Mouse (Mus musculus) midbrain, embryonic 13.5 days (tissue): ENCODE results near the gene Fam124a. TPM values are rescaled to one million over a fixed set of nuclear protein-coding genes. Genes with fewer than 3 reads are reported as not detected.

Experiments used
- ATAC-seq: fragments of 200-750 bp; cut with Nextera tagmentation; 2 replicates; pipeline ENCODE4 v1.8.0; 2017; ENCODE audit warnings: mild to moderate bottlenecking, moderate TSS enrichment, moderate library complexity
- H3K27ac ChIP-seq: fragments of 300-500 bp; sonication (generic); 2 replicates; pipeline ENCODE4 v1.5.1; 2015; ENCODE audit warnings: inconsistent platforms, mild to moderate bottlenecking, moderate library complexity
- H3K27me3 ChIP-seq: fragments of 300-500 bp; sonication (generic); 2 replicates; pipeline ENCODE4 v1.6.1; 2015; ENCODE audit warnings: mild to moderate bottlenecking, inconsistent platforms
- H3K36me3 ChIP-seq: fragments of 300-500 bp; sonication (generic); 2 replicates; pipeline ENCODE4 v1.6.1; 2015; ENCODE audit warnings: mild to moderate bottlenecking, inconsistent platforms
- H3K4me1 ChIP-seq: fragments of 300-500 bp; sonication (generic); replicated peaks from 2 replicates; pipeline ENCODE4 v1.6.1; 2015; ENCODE audit warnings: inconsistent platforms
- H3K4me2 ChIP-seq: fragments of 300-500 bp; sonication (generic); replicated peaks from 2 replicates; pipeline ENCODE4 v1.6.1; 2015; ENCODE audit warnings: moderate library complexity, mild to moderate bottlenecking, inconsistent platforms
- H3K4me3 ChIP-seq: fragments of 300-500 bp; sonication (generic); replicated peaks from 2 replicates; pipeline ENCODE4 v1.5.1; 2015; ENCODE audit warnings: mild to moderate bottlenecking, inconsistent platforms
- H3K9ac ChIP-seq: fragments of 300-500 bp; sonication (generic); replicated peaks from 2 replicates; pipeline ENCODE4 v1.6.1; 2015; ENCODE audit warnings: mild to moderate bottlenecking, inconsistent platforms
- H3K9me3 ChIP-seq: fragments of 300-500 bp; sonication (generic); 2 replicates; pipeline ENCODE4 v1.6.1; 2016; ENCODE audit warnings: mild to moderate bottlenecking, inconsistent platforms
- whole genome bisulfite sequencing: fragments of 180-500 bp; shearing (Covaris S2); methylation state at CpG from one replicate; pipeline ENCODE4 v1.1.7; 2015; 5-methylcytosine and 5-hydroxymethylcytosine counted together
- polyA plus RNA-seq: library from polyadenylated mRNA; unstranded; fragments of >200 nt; fragmentation: Nextera tagmentation; extraction: Ambion mirVana; gene quantifications from 2 replicates; pipeline ENCODE4 v1.2.1, GENCODE M21; 2015

Gene Fam124a
- polyA plus RNA-seq, result 19.2 and 22.1 TPM in 2 replicates

GRCm38 (mm10) chr14:62555309-62555829, at the start of gene Fam124a:
Fam124a (plus strand) TSS chr14:62555737.
- H3K27me3 ChIP-seq, result peaks cover 12% of the 10 kb centered on the region
- peak within 1 kb of the TSS; percentile 80 for H3K9ac ChIP-seq
- ATAC-seq, result peak; percentile 96
- H3K9me3 ChIP-seq, result no peaks in the 10 kb centered on the region
- H3K4me3 ChIP-seq, result peak within 1 kb of the TSS; percentile 74
- WGBS, result under 1% methylated on average over 51 of the region's 51 CpGs
- peak within 1 kb of the TSS; percentile 83 for H3K4me2 ChIP-seq
- H3K36me3 ChIP-seq, result no peaks in the 10 kb centered on the region
- peak within 1 kb of the TSS; percentile 73 for H3K27ac ChIP-seq
- H3K4me1 ChIP-seq, result peaks cover 23% of the 10 kb centered on the region

GRCm38 (mm10) chr14:62506261-62506660, 49.3 kb upstream of the Fam124a start:
- no peak overlapping the region for H3K4me3 ChIP-seq
- no peaks in the 10 kb centered on the region for H3K9me3 ChIP-seq
- no peak overlapping the region for H3K27ac ChIP-seq

GRCm38 (mm10) chr14:62509350-62509749, 46.2 kb upstream of the Fam124a start:
- ATAC-seq, result no peak
- WGBS, result 52% methylated on average over 3 of the region's 3 CpGs
- H3K4me2 ChIP-seq, result no peak overlapping the region

More at GRCm38 (mm10) chr14:62506261-62506660, 49.3 kb upstream of the Fam124a start:
- no peak for ATAC-seq
- 85% methylated on average over 3 of the region's 3 CpGs for WGBS
- H3K4me1 ChIP-seq, result no peaks in the 10 kb centered on the region
- H3K27me3 ChIP-seq, result no peaks in the 10 kb centered on the region
- H3K9ac ChIP-seq, result no peak overlapping the region
- H3K4me2 ChIP-seq, result no peak overlapping the region
- H3K36me3 ChIP-seq, result no peaks in the 10 kb centered on the region

GRCm38 (mm10) chr14:62512845-62513244, 42.7 kb upstream of the Fam124a start:
- no peak overlapping the region for H3K27ac ChIP-seq
- no peaks in the 10 kb centered on the region for H3K36me3 ChIP-seq
- no peak for ATAC-seq
- H3K4me3 ChIP-seq, result no peak overlapping the region
- H3K4me1 ChIP-seq, result peaks cover 5% of the 10 kb centered on the region; the same call in 1 of the 2 replicates
- no peak overlapping the region for H3K4me2 ChIP-seq
- H3K9me3 ChIP-seq, result no peaks in the 10 kb centered on the region
- no peaks in the 10 kb centered on the region for H3K27me3 ChIP-seq
- no peak overlapping the region for H3K9ac ChIP-seq
- 56% methylated on average over 1 of the region's 1 CpGs for WGBS

More at GRCm38 (mm10) chr14:62509350-62509749, 46.2 kb upstream of the Fam124a start:
- Histone ChIP-seq H3K27me3 (no peaks in the 10 kb centered on the region), H3K27ac (no peak overlapping the region), H3K4me1 (peaks cover 5% of the 10 kb centered on the region; the same call in 1 of the 2 replicates), H3K36me3 (no peaks in the 10 kb centered on the region), H3K9me3 (no peaks in the 10 kb centered on the region), H3K9ac (no peak overlapping the region), H3K4me3 (no peak overlapping the region)

- H3K4me3 ChIP-seq, result no peak overlapping the region
- H3K27ac ChIP-seq, result no peak overlapping the region
- no peaks in the 10 kb centered on the region for H3K36me3 ChIP-seq
- 66% methylated on average over 2 of the region's 2 CpGs for WGBS
- no peak for ATAC-seq
- H3K4me2 ChIP-seq, result no peak overlapping the region
- H3K9ac ChIP-seq, result no peak overlapping the region
- H3K9me3 ChIP-seq, result no peaks in the 10 kb centered on the region
- H3K27me3 ChIP-seq, result no peaks in the 10 kb centered on the region
- no peaks in the 10 kb centered on the region for H3K4me1 ChIP-seq
Observed at GRCm38 (mm10) chr14:62530951-62531350, 24.6 kb upstream of the Fam124a start.

- Histone ChIP-seq H3K36me3 (no peaks in the 10 kb centered on the region), H3K4me3 (no peak overlapping the region), H3K4me2 (no peak overlapping the region), H3K9ac (no peak overlapping the region), H3K27ac (no peak overlapping the region), H3K9me3 (no peaks in the 10 kb centered on the region), H3K4me1 (no peaks in the 10 kb centered on the region), H3K27me3 (no peaks in the 10 kb centered on the region)
- no peak for ATAC-seq
- WGBS, result 58% methylated on average over 5 of the region's 5 CpGs
Observed at GRCm38 (mm10) chr14:62536127-62536526, 19.4 kb upstream of the Fam124a start.

- no peaks in the 10 kb centered on the region for H3K4me1 ChIP-seq
- H3K36me3 ChIP-seq, result no peaks in the 10 kb centered on the region
- ATAC-seq, result no peak
- no peak overlapping the region for H3K4me2 ChIP-seq
- no peaks in the 10 kb centered on the region for H3K9me3 ChIP-seq
- H3K27me3 ChIP-seq, result no peaks in the 10 kb centered on the region
- H3K27ac ChIP-seq, result no peak overlapping the region
- H3K4me3 ChIP-seq, result no peak overlapping the region
- H3K9ac ChIP-seq, result no peak overlapping the region
- 87% methylated on average over 5 of the region's 5 CpGs for WGBS
Observed at GRCm38 (mm10) chr14:62536988-62537387, 18.5 kb upstream of the Fam124a start.

- no peak overlapping the region for H3K4me3 ChIP-seq
- no peak overlapping the region for H3K9ac ChIP-seq
- ATAC-seq, result no peak
- no peaks in the 10 kb centered on the region for H3K36me3 ChIP-seq
- no peaks in the 10 kb centered on the region for H3K27me3 ChIP-seq
- no peaks in the 10 kb centered on the region for H3K4me1 ChIP-seq
- no peak overlapping the region for H3K27ac ChIP-seq
- 79% methylated on average over 3 of the region's 3 CpGs for WGBS
- H3K4me2 ChIP-seq, result no peak overlapping the region
- no peaks in the 10 kb centered on the region for H3K9me3 ChIP-seq
Observed at GRCm38 (mm10) chr14:62539834-62540233, 15.7 kb upstream of the Fam124a start.

- no peak overlapping the region for H3K4me3 ChIP-seq
- H3K4me1 ChIP-seq, result no peaks in the 10 kb centered on the region
- no peaks in the 10 kb centered on the region for H3K9me3 ChIP-seq
- H3K27me3 ChIP-seq, result no peaks in the 10 kb centered on the region
- no peak overlapping the region for H3K9ac ChIP-seq
- no peak overlapping the region for H3K4me2 ChIP-seq
- no peak for ATAC-seq
- H3K27ac ChIP-seq, result no peak overlapping the region
- WGBS, result 94% methylated on average over 1 of the region's 1 CpGs
- H3K36me3 ChIP-seq, result no peaks in the 10 kb centered on the region
Observed at GRCm38 (mm10) chr14:62541751-62542150, 13.8 kb upstream of the Fam124a start.

GRCm38 (mm10) chr14:62546296-62546695, 9.2 kb upstream of the Fam124a start:
- ATAC-seq, result no peak
- no peak overlapping the region for H3K4me2 ChIP-seq
- WGBS, result 89% methylated on average over 6 of the region's 6 CpGs
- H3K4me3 ChIP-seq, result no peak overlapping the region
- no peaks in the 10 kb centered on the region for H3K36me3 ChIP-seq
- no peak overlapping the region for H3K27ac ChIP-seq
- no peak overlapping the region for H3K9ac ChIP-seq
- H3K4me1 ChIP-seq, result peaks cover 5% of the 10 kb centered on the region; the same call in 1 of the 2 replicates
- no peaks in the 10 kb centered on the region for H3K9me3 ChIP-seq
- H3K27me3 ChIP-seq, result no peaks in the 10 kb centered on the region

GRCm38 (mm10) chr14:62546746-62547145, 8.8 kb upstream of the Fam124a start:
- Histone ChIP-seq H3K9me3 (no peaks in the 10 kb centered on the region), H3K4me3 (no peak overlapping the region), H3K36me3 (no peaks in the 10 kb centered on the region), H3K4me2 (no peak overlapping the region), H3K9ac (no peak overlapping the region), H3K27me3 (no peaks in the 10 kb centered on the region), H3K27ac (no peak overlapping the region), H3K4me1 (peaks cover 5% of the 10 kb centered on the region; the same call in 1 of the 2 replicates)
- no peak for ATAC-seq
- WGBS, result 64% methylated on average over 4 of the region's 4 CpGs

- Histone ChIP-seq H3K27me3 (peaks cover 12% of the 10 kb centered on the region), H3K4me2 (no peak overlapping the region), H3K9ac (no peak overlapping the region), H3K27ac (no peak overlapping the region), H3K4me1 (peaks cover 11% of the 10 kb centered on the region), H3K9me3 (no peaks in the 10 kb centered on the region), H3K4me3 (no peak overlapping the region), H3K36me3 (no peaks in the 10 kb centered on the region)
- ATAC-seq, result no peak
- WGBS, result 14% methylated on average over 3 of the region's 4 CpGs
Observed at GRCm38 (mm10) chr14:62550121-62550520, 5.4 kb upstream of the Fam124a start.

- Histone ChIP-seq H3K27ac (no peak overlapping the region), H3K9ac (no peak overlapping the region), H3K36me3 (no peaks in the 10 kb centered on the region), H3K4me3 (no peak overlapping the region), H3K9me3 (no peaks in the 10 kb centered on the region), H3K4me2 (no peak overlapping the region), H3K27me3 (peaks cover 12% of the 10 kb centered on the region), H3K4me1 (peaks cover 28% of the 10 kb centered on the region)
- no peak for ATAC-seq
- 92% methylated on average over 4 of the region's 4 CpGs for WGBS
Observed at GRCm38 (mm10) chr14:62552771-62553170, 2.8 kb upstream of the Fam124a start.
